Mouse (Mus musculus) testis, postnatal 10 days (tissue): ENCODE results near the gene Entpd5.
A peak's percentile ranks its signal among the peaks of the same experiment; 100 is the strongest.

Experiments
- DNase-seq: peaks from one replicate; pipeline ENCODE4 v3.0.0; 2021; ENCODE audit warnings: low spot score

The Entpd5 gene

GRCm38 (mm10) chr12:84408819-84409507 is at the start of gene Entpd5, which contains the start of gene Bbof1:
TSS of gene Entpd5 (minus strand) at chr12:84409029.
TSS of gene Bbof1 (plus strand) at chr12:84409071.
- DNase-seq, result peak; percentile 95

- DNase-seq, result no peak
Measured at GRCm38 (mm10) chr12:84456911-84457310, 48.1 kb upstream of the Entpd5 start.

- no peak for DNase-seq
Measured at GRCm38 (mm10) chr12:84451801-84452200, 43.0 kb upstream of the Entpd5 start.

- DNase-seq, result peak; percentile 96
Measured at GRCm38 (mm10) chr12:84450718-84451646, 42.2 kb upstream of the Entpd5 start, which contains the start of the genes Aldh6a1 and Lin52. TSS of gene Aldh6a1 (minus strand) at chr12:84451004. TSS of gene Lin52 (plus strand) at chr12:84451422.

- peak; percentile 51 for DNase-seq
Measured at GRCm38 (mm10) chr12:84450351-84450717, 41.5 kb upstream of the Entpd5 start.

- DNase-seq, result no peak
Measured at GRCm38 (mm10) chr12:84449887-84450286, 41.1 kb upstream of the Entpd5 start.

- DNase-seq, result no peak
Measured at GRCm38 (mm10) chr12:84448181-84448580, 39.4 kb upstream of the Entpd5 start.

- DNase-seq, result no peak
Measured at GRCm38 (mm10) chr12:84447386-84447785, 38.6 kb upstream of the Entpd5 start.

GRCm38 (mm10) chr12:84442526-84442925 is 33.7 kb upstream of the Entpd5 start:
- no peak for DNase-seq

GRCm38 (mm10) chr12:84438697-84439096 is 29.9 kb upstream of the Entpd5 start:
- no peak for DNase-seq

- no peak for DNase-seq
Measured at GRCm38 (mm10) chr12:84429825-84430224, 21.0 kb upstream of the Entpd5 start.

GRCm38 (mm10) chr12:84423990-84424389 is 15.2 kb upstream of the Entpd5 start:
- no peak for DNase-seq

GRCm38 (mm10) chr12:84417605-84417922 is 8.7 kb upstream of the Entpd5 start:
- DNase-seq, result no peak

- DNase-seq, result peak; percentile 86
Measured at GRCm38 (mm10) chr12:84416834-84417604, 8.2 kb upstream of the Entpd5 start, which contains the start of gene Rnf113a2. TSS of gene Rnf113a2 (plus strand) at chr12:84417196.

GRCm38 (mm10) chr12:84407874-84408818 is 683 bp downstream of the Entpd5 start:
- DNase-seq, result no peak

GRCm38 (mm10) chr12:84407259-84407658 is 1.6 kb downstream of the Entpd5 start:
- DNase-seq, result no peak

- DNase-seq, result no peak
Measured at GRCm38 (mm10) chr12:84404541-84404940, 4.3 kb downstream of the Entpd5 start.

GRCm38 (mm10) chr12:84402923-84403322 is 5.9 kb downstream of the Entpd5 start:
- no peak for DNase-seq

GRCm38 (mm10) chr12:84400653-84401052 is 8.2 kb downstream of the Entpd5 start:
- DNase-seq, result no peak

- DNase-seq, result no peak
Measured at GRCm38 (mm10) chr12:84400068-84400467, 8.8 kb downstream of the Entpd5 start.

GRCm38 (mm10) chr12:84399663-84400062 is 9.2 kb downstream of the Entpd5 start:
- no peak for DNase-seq
